Mouse (Mus musculus) limb, embryonic 14.5 days (tissue): ENCODE measurements around the gene Grk2. TPM values are rescaled to one million over a fixed set of nuclear protein-coding genes. Genes with fewer than 3 reads are reported as not detected.
A peak's percentile ranks its signal among the peaks of the same experiment; 100 is the strongest.

Source experiments
- ATAC-seq: fragments of 200-750 bp; cut with Nextera tagmentation; 2 replicates; pipeline ENCODE4 v1.8.0; 2017; ENCODE audit warnings: low read depth, moderate number of reproducible peaks, moderate TSS enrichment; ENCODE audit not compliant: low FRiP score
- DNase-seq: peaks from one replicate; pipeline ENCODE4 v3.0.0-alpha.2; 2015; ENCODE audit warnings: low spot score
- H3K27ac ChIP-seq: fragments of 300-500 bp; sonication (generic); replicated peaks from 2 replicates; pipeline ENCODE4 v1.5.1; 2014; ENCODE audit warnings: low read depth, mild to moderate bottlenecking, low read length, moderate library complexity, mixed read lengths
- H3K27me3 ChIP-seq: fragments of 300-500 bp; sonication (generic); 2 replicates; pipeline ENCODE4 v1.6.1; 2014; ENCODE audit warnings: low read length, mixed read lengths; ENCODE audit not compliant: control insufficient read depth, insufficient read depth
- H3K36me3 ChIP-seq: fragments of 300-500 bp; sonication (generic); 2 replicates; pipeline ENCODE4 v1.6.1; 2014; ENCODE audit warnings: mild to moderate bottlenecking, low read length, moderate library complexity, mixed read lengths; ENCODE audit not compliant: control insufficient read depth, insufficient read depth
- H3K4me1 ChIP-seq: fragments of 300-500 bp; sonication (generic); 2 replicates; pipeline ENCODE4 v1.6.1; 2014; ENCODE audit warnings: antibody characterized with exemption, low read length, mixed read lengths; ENCODE audit not compliant: control insufficient read depth, insufficient read depth
- H3K4me2 ChIP-seq: fragments of 300-500 bp; sonication (generic); replicated peaks from 2 replicates; pipeline ENCODE4 v1.6.1; 2014; ENCODE audit warnings: low read depth, mild to moderate bottlenecking, low read length, moderate library complexity; ENCODE audit not compliant: severe bottlenecking
- H3K4me3 ChIP-seq: fragments of 300-500 bp; sonication (generic); replicated peaks from 2 replicates; pipeline ENCODE4 v1.5.1; 2014; ENCODE audit warnings: low read length
- H3K9ac ChIP-seq: fragments of 300-500 bp; sonication (generic); 2 replicates; pipeline ENCODE4 v1.6.1; 2014; ENCODE audit warnings: mild to moderate bottlenecking, low read depth, low read length, moderate library complexity; ENCODE audit not compliant: severe bottlenecking
- H3K9me3 ChIP-seq: fragments of 300-500 bp; sonication (generic); 2 replicates; pipeline ENCODE4 v1.6.1; 2016; ENCODE audit warnings: low read length; ENCODE audit not compliant: control insufficient read depth
- POLR2A ChIP-seq: fragments of 200-500 bp; IDR thresholded peaks from 2 replicates; pipeline ENCODE4 v1.8.0; 2012; ENCODE audit warnings: inconsistent platforms, mild to moderate bottlenecking, moderate library complexity, borderline replicate concordance; ENCODE audit not compliant: insufficient read depth, insufficient read length; ENCODE audit errors: extremely low read depth
- WGBS: fragments of 180-500 bp; shearing (Covaris S2); extraction: QIAGEN DNeasy Blood & Tissue Kit; methylation state at CpG from one replicate; pipeline ENCODE4 v1.1.7; 2014; 5-methylcytosine and 5-hydroxymethylcytosine counted together
- polyA plus RNA-seq, 2 experiments: library from polyadenylated mRNA; depleted of rRNA in 1 of 2; stranded (reverse) in 1 of 2; unstranded in 1 of 2; fragments of >200 nt; fragmentation: Nextera tagmentation in 1 of 2; extraction: Ambion mirVana in 1 of 2; gene quantifications; 2 replicates each; pipeline versions ENCODE4 v1.2.1 to v1.2.3; 2012 to 2014

Grk2 gene
- polyA plus RNA-seq, 2 experiments: 22.9 to 83.6 TPM

GRCm38 (mm10) chr19:4333100-4333775, 27.2 kb upstream of the Grk2 start:
- TF ChIP-seq POLR2A: no peak
- Histone ChIP-seq H3K9ac (peak overlapping the region; percentile 66), H3K36me3 (peaks cover 42% of the 10 kb centered on the region), H3K4me3 (peak overlapping the region; percentile 58), H3K27me3 (no peaks in the 10 kb centered on the region), H3K4me1 (peaks cover 21% of the 10 kb centered on the region), H3K4me2 (peak overlapping the region; percentile 59), H3K9me3 (no peaks in the 10 kb centered on the region), H3K27ac (peak overlapping the region; percentile 92)
- ATAC-seq (peak; percentile 8; the same call in 1 of the 2 replicates), DNase-seq (peak; percentile 29)
- 1% methylated on average over 13 of the region's 13 CpGs for WGBS

- Histone ChIP-seq H3K27me3 (no peaks in the 10 kb centered on the region), H3K27ac (peak overlapping the region; percentile 92), H3K36me3 (peaks cover 45% of the 10 kb centered on the region), H3K4me2 (peak overlapping the region; percentile 59), H3K9ac (peak overlapping the region; percentile 66), H3K4me3 (peak overlapping the region; percentile 58), H3K9me3 (no peaks in the 10 kb centered on the region), H3K4me1 (peaks cover 21% of the 10 kb centered on the region)
- DNase-seq (peak; percentile 54), ATAC-seq (no peak)
- WGBS: 0% methylated on average over 4 of the region's 4 CpGs
- no peak for TF ChIP-seq POLR2A
Observed at GRCm38 (mm10) chr19:4332653-4333052, 26.6 kb upstream of the Grk2 start.

- Histone ChIP-seq H3K4me1 (peaks cover 21% of the 10 kb centered on the region), H3K4me2 (no peak overlapping the region), H3K9ac (no peak overlapping the region), H3K9me3 (no peaks in the 10 kb centered on the region), H3K36me3 (peaks cover 50% of the 10 kb centered on the region), H3K27me3 (no peaks in the 10 kb centered on the region), H3K4me3 (no peak overlapping the region), H3K27ac (no peak overlapping the region)
- ATAC-seq (no peak), DNase-seq (no peak)
- 89% methylated on average over 3 of the region's 3 CpGs for WGBS
- TF ChIP-seq POLR2A: no peak
Observed at GRCm38 (mm10) chr19:4331273-4331672, 25.3 kb upstream of the Grk2 start.

- no peak for DNase-seq
- no peaks in the 10 kb centered on the region for H3K9me3 ChIP-seq
- H3K36me3 ChIP-seq: peaks cover 56% of the 10 kb centered on the region
- WGBS: 89% methylated on average over 2 of the region's 2 CpGs
- H3K27ac ChIP-seq: no peak overlapping the region
- H3K27me3 ChIP-seq: no peaks in the 10 kb centered on the region
- no peak overlapping the region for H3K4me3 ChIP-seq
- TF ChIP-seq POLR2A: no peak
- H3K4me1 ChIP-seq: peaks cover 21% of the 10 kb centered on the region
- H3K9ac ChIP-seq: no peak overlapping the region
- no peak for ATAC-seq
- H3K4me2 ChIP-seq: no peak overlapping the region
Observed at GRCm38 (mm10) chr19:4330603-4331002, 24.6 kb upstream of the Grk2 start.

- 91% methylated on average over 8 of the region's 8 CpGs for WGBS
- TF ChIP-seq POLR2A: no peak
- no peak for DNase-seq
Observed at GRCm38 (mm10) chr19:4328737-4329304, 22.8 kb upstream of the Grk2 start.

GRCm38 (mm10) chr19:4326881-4327280, 20.9 kb upstream of the Grk2 start:
- ATAC-seq (no peak), DNase-seq (no peak)
- Histone ChIP-seq H3K9ac (no peak overlapping the region), H3K9me3 (no peaks in the 10 kb centered on the region), H3K4me1 (peaks cover 3% of the 10 kb centered on the region; the same call in 1 of the 2 replicates), H3K36me3 (peaks cover 89% of the 10 kb centered on the region), H3K4me2 (no peak overlapping the region), H3K27ac (no peak overlapping the region), H3K27me3 (no peaks in the 10 kb centered on the region), H3K4me3 (no peak overlapping the region)
- no peak for TF ChIP-seq POLR2A
- WGBS: 74% methylated on average over 1 of the region's 1 CpGs

More at GRCm38 (mm10) chr19:4328737-4329304, 22.8 kb upstream of the Grk2 start:
- Histone ChIP-seq H3K27ac (no peak overlapping the region), H3K9ac (no peak overlapping the region), H3K27me3 (no peaks in the 10 kb centered on the region), H3K4me2 (no peak overlapping the region), H3K9me3 (no peaks in the 10 kb centered on the region), H3K4me3 (no peak overlapping the region), H3K4me1 (peaks cover 12% of the 10 kb centered on the region), H3K36me3 (peaks cover 70% of the 10 kb centered on the region)
- ATAC-seq: no peak
